Mouse (Mus musculus) lung, adult 2 months (tissue): ENCODE data around the gene Clybl.

Source experiments
- CTCF ChIP-seq: fragments of 200-500 bp; IDR thresholded peaks from 2 replicates; pipeline ENCODE4 v1.5.1; 2011; ENCODE audit warnings: mild to moderate bottlenecking, low read length, control low read depth; ENCODE audit not compliant: insufficient read depth
- POLR2A ChIP-seq: fragments of 200-500 bp; IDR thresholded peaks from 2 replicates; pipeline ENCODE4 v1.6.1; 2011; ENCODE audit warnings: low read depth, mild to moderate bottlenecking, control low read depth, low read length, borderline replicate concordance; ENCODE audit errors: extremely low read depth

DNA sequence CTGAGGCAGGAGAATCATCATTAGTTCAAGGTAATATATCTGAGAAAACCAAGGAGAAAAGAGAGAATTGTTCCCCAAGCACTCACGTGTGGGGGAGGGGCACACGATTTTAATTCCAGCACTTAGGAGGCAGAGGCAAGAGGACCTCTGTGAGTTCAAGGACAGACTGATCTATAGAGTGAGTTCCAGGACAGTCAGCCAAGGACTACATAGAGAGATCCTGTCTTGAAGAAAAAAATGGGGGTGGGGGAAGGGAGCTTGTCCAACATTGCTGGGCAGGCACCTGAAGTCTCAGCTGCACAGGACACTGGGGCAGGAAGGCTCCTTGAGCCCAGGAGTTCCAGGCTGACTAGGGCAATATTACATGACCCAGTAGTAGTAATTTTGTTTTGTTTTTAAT is 233.3 kb downstream of the Clybl start:
- TF ChIP-seq POLR2A (no peak), CTCF (no peak)
